Mouse (Mus musculus) liver, adult 2 months (tissue): ENCODE measurements around the gene Slc23a4.

ENCODE experiments used
- CTCF ChIP-seq: fragments of 200-500 bp; IDR thresholded peaks from 2 replicates; pipeline ENCODE4 v1.5.1; 2011; ENCODE audit warnings: low read depth, low read length, control low read depth
- POLR2A ChIP-seq: fragments of 200-500 bp; IDR thresholded peaks from 2 replicates; pipeline ENCODE4 v1.6.1; 2011; ENCODE audit warnings: low read length, control low read depth; ENCODE audit not compliant: insufficient read depth; ENCODE audit errors: extremely low read depth

DNA sequence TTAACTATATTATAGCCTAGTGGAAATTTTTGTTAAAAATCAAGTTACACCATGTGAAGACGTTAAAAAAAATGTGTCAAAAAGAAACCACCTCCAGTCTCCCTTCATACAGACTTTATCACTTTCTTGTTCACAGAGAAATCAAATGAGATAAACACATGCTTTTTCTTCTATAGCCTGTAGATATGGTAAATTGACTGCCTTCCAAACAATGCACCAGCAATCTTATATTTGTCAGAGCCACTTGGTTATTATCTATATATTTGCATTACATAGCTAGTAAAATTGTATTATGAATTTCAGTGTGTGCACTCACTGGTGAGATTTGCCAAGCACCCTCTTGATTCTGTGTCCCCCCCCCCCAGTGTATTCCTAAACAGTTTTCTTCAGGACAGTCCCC, 55.6 kb downstream of the Slc23a4 start:
- TF ChIP-seq CTCF = no peak
- TF ChIP-seq POLR2A = no peak
